Mouse (Mus musculus) left cerebral cortex, postnatal 36 days (tissue): ENCODE data around the gene Ctc1. TPM values are rescaled to one million over a fixed set of nuclear protein-coding genes. Genes with fewer than 3 reads are reported as not detected.

Source experiments
- DNase-seq, 2 experiments: peaks; one replicate each; pipeline ENCODE4 v3.0.0; 2021 to 2022; ENCODE audit warnings: low spot score in 2 of 2, mixed read lengths in 1 of 2
- intact Hi-C: fragments of 180-260 bp; cut with DNase I; formaldehyde crosslinking; loops from one replicate; pipeline ENCODE4 v1.15.1; 2025
- microRNA-seq: library from miRNA; unstranded; fragments of <30 nt; microRNA quantifications from one replicate; pipeline ENCODE4 v1.2.0, GENCODE M21; 2022
- total RNA-seq, 2 experiments: library from RNA; stranded (reverse); gene quantifications; 2 replicates each; pipeline ENCODE4 v1.2.3; 2021

Gene Ctc1
- total RNA-seq, 2 experiments from 2014 or later = 38.1 to 40.5 TPM

- DNase-seq = no peak
- intact Hi-C loops = no loop called here
Observed at GRCm38 (mm10) chr11:69077316-69077715, 61.6 kb downstream of the Ctc1 start.

- intact Hi-C loops = no loop called here
- no peak for DNase-seq
Observed at GRCm38 (mm10) chr11:69078041-69078440, 62.3 kb downstream of the Ctc1 start.

- intact Hi-C loops = no loop called here
- no peak for DNase-seq
Observed at GRCm38 (mm10) chr11:69078805-69079438, 63.2 kb downstream of the Ctc1 start.

GRCm38 (mm10) chr11:69080102-69080854, 64.6 kb downstream of the Ctc1 start:
- DNase-seq = no peak
- intact Hi-C loops = no loop called here

GRCm38 (mm10) chr11:69080855-69081222, 65.1 kb downstream of the Ctc1 start:
- no peak for DNase-seq
- intact Hi-C loops = no loop called here

GRCm38 (mm10) chr11:69081613-69082012, 65.9 kb downstream of the Ctc1 start:
- intact Hi-C loops = no loop called here
- DNase-seq = no peak

- intact Hi-C loops = loop anchor here (5.0 kb wide), 1 partner anchor 37 kb away; the partner anchor contains the start of genes 9130213A22Rik and Hes7
- DNase-seq = no peak
Observed at GRCm38 (mm10) chr11:69085608-69086007, 69.9 kb downstream of the Ctc1 start.

Small RNA genes lying within 50 kb of the gene (microRNA-seq; reads per million reads assigned to microRNA genes)
- not detected for gene Mir3062

Other genes with a start within 250 kb of the Ctc1 start
- gene Ndel1, start 144.1 kb upstream of the Ctc1 start, total RNA-seq = 100 to 1,000 TPM; 104 to 106 TPM
- gene Rnf222, start 127.4 kb upstream of the Ctc1 start, total RNA-seq = not detected
- gene Rpl26, start 114.3 kb upstream of the Ctc1 start, total RNA-seq = 100 to 1,000 TPM; 695 to 749 TPM
- under 1 TPM; 0.47 to 0.70 TPM for gene Odf4, start 88.8 kb upstream of the Ctc1 start, total RNA-seq
- gene Arhgef15, start 58.4 kb upstream of the Ctc1 start, total RNA-seq = 10 to 100 TPM; 16.5 to 26.9 TPM
- gene Slc25a35, start 47.8 kb upstream of the Ctc1 start, total RNA-seq = 1 to 10 TPM; 5.7 to 6.1 TPM
- gene Rangrf, start 40.7 kb upstream of the Ctc1 start, total RNA-seq = 10 to 100 TPM; 13.7 to 18.6 TPM
- 10 to 100 TPM; 16.1 to 24.2 TPM for gene Pfas, start 7.5 kb upstream of the Ctc1 start, total RNA-seq
- gene Aurkb, start 29.7 kb downstream of the Ctc1 start, total RNA-seq = 1 to 10 TPM in 1 of 2 experiments, under 1 TPM in 1; 0.43 to 1.1 TPM
- gene Borcs6, start 43.8 kb downstream of the Ctc1 start, total RNA-seq = 10 to 100 TPM; 30.7 to 38.4 TPM
- 10 to 100 TPM; 19.5 to 20.5 TPM for gene Tmem107, start 54.9 kb downstream of the Ctc1 start, total RNA-seq
- gene Vamp2, start 72.6 kb downstream of the Ctc1 start, total RNA-seq = 1,000 to 10,000 TPM; 1,090 to 1,186 TPM
- gene Per1, start 79.3 kb downstream of the Ctc1 start, total RNA-seq = 100 to 1,000 TPM; 106 to 122 TPM
- gene Hes7, start 104.5 kb downstream of the Ctc1 start, total RNA-seq = 1 to 10 TPM in 1 of 2 experiments, under 1 TPM in 1; 0.79 to 1.3 TPM
- under 1 TPM; 0.52 to 0.75 TPM for gene 9130213A22Rik, start 106.7 kb downstream of the Ctc1 start, total RNA-seq
- gene Aloxe3, start 110.0 kb downstream of the Ctc1 start, total RNA-seq = 1 to 10 TPM; 4.3 to 6.8 TPM
- 1 to 10 TPM; 6.0 to 6.1 TPM for gene Alox12b, start 141.1 kb downstream of the Ctc1 start, total RNA-seq
- gene Alox8, start 181.9 kb downstream of the Ctc1 start, total RNA-seq = 1 to 10 TPM; 4.2 to 6.5 TPM
- gene Gucy2e, start 221.1 kb downstream of the Ctc1 start, total RNA-seq = 1 to 10 TPM in 1 of 2 experiments, under 1 TPM in 1; 0.84 to 1.2 TPM